Mouse (Mus musculus) midbrain, embryonic 13.5 days (tissue): ENCODE measurements around the gene Gm6793. TPM values are rescaled to one million over a fixed set of nuclear protein-coding genes. Genes with fewer than 3 reads are reported as not detected.

Experiments used
- polyA plus RNA-seq: library from polyadenylated mRNA; unstranded; fragments of >200 nt; fragmentation: Nextera tagmentation; extraction: Ambion mirVana; gene quantifications from 2 replicates; pipeline ENCODE4 v1.2.1, GENCODE M21; 2015

Gm6793 gene
- polyA plus RNA-seq, 1 experiment from 2014 or later: 1.2 TPM

Other genes starting within 250 kb of the Gm6793 start
- gene Cfdp1, start 160.7 kb downstream of the Gm6793 start, polyA plus RNA-seq: 193 and 196 TPM in 2 replicates
- 5.3 and 5.4 TPM in 2 replicates for gene Tmem170, start 138.3 kb downstream of the Gm6793 start, polyA plus RNA-seq
- gene Chst5, start 104.6 kb downstream of the Gm6793 start, polyA plus RNA-seq: 3.1 and 4.2 TPM in 2 replicates
- gene Tmem231, start 81.2 kb downstream of the Gm6793 start, polyA plus RNA-seq: 15.9 and 16.8 TPM in 2 replicates
- gene Gabarapl2, start 74.3 kb downstream of the Gm6793 start, polyA plus RNA-seq: 453 and 504 TPM in 2 replicates
- gene Adat1, start 22.7 kb downstream of the Gm6793 start, polyA plus RNA-seq: 8.6 and 9.5 TPM in 2 replicates
- gene Kars, start 3.7 kb downstream of the Gm6793 start, polyA plus RNA-seq: 169 and 171 TPM in 2 replicates
- gene Terf2ip, start 3.6 kb downstream of the Gm6793 start, polyA plus RNA-seq: 52.8 and 55.9 TPM in 2 replicates